Mouse (Mus musculus) olfactory bulb, adult 2 months (tissue): Measurements from ENCODE around the gene Crybg1.

Source experiments
- CTCF ChIP-seq: fragments of 200-500 bp; IDR thresholded peaks from 2 replicates; pipeline ENCODE4 v1.5.1; 2012; ENCODE audit warnings: low read depth, mild to moderate bottlenecking, low read length, moderate library complexity; ENCODE audit not compliant: insufficient read depth
- POLR2A ChIP-seq: fragments of 200-500 bp; IDR thresholded peaks from 2 replicates; pipeline ENCODE4 v1.6.1; 2012; ENCODE audit warnings: mild to moderate bottlenecking, low read depth, low read length, moderate library complexity; ENCODE audit not compliant: insufficient read depth

DNA sequence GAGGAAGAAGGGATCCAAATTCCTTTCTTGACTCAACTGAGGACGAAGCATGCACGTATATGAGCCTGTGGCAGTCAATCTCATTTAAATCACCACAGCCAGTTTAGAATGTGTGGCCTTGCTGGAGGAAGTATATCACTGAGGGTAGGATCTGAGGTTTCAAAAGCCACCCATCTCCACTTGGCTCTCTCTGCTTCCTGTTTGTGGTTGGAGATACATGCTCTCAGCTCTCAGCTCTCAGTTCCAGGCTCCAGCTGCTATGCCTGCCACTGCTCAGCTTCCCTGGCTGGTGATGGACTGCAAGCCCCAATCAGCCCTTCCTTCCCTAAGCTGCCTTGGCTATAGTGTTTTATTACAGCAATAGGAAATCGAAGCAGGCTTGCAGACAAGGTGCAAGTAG, 119.1 kb downstream of the Crybg1 start:
- TF ChIP-seq CTCF (no peak), POLR2A (no peak)
